Mouse (Mus musculus) liver, embryonic 12.5 days (tissue): ENCODE results near the gene Ddx20. TPM values are rescaled to one million over a fixed set of nuclear protein-coding genes. Genes with fewer than 3 reads are reported as not detected.

Experiments used
- ATAC-seq: fragments of 200-750 bp; cut with Nextera tagmentation; 2 replicates; pipeline ENCODE4 v1.8.0; 2017; ENCODE audit warnings: moderate number of reproducible peaks, mild to moderate bottlenecking, moderate library complexity
- H3K27ac ChIP-seq: fragments of 300-500 bp; sonication (generic); 2 replicates; pipeline ENCODE4 v1.5.1; 2016; ENCODE audit warnings: mild to moderate bottlenecking
- H3K27me3 ChIP-seq: fragments of 300-500 bp; sonication (generic); replicated peaks from 2 replicates; pipeline ENCODE4 v1.6.1; 2016; ENCODE audit warnings: mild to moderate bottlenecking, moderate library complexity
- H3K36me3 ChIP-seq: fragments of 300-500 bp; sonication (generic); 2 replicates; pipeline ENCODE4 v1.6.1; 2016; ENCODE audit warnings: mild to moderate bottlenecking, moderate library complexity
- H3K4me1 ChIP-seq: fragments of 300-500 bp; sonication (generic); 2 replicates; pipeline ENCODE4 v1.6.1; 2016
- H3K4me2 ChIP-seq: fragments of 300-500 bp; sonication (generic); 2 replicates; pipeline ENCODE4 v1.6.1; 2016; ENCODE audit warnings: mild to moderate bottlenecking, moderate library complexity
- H3K4me3 ChIP-seq: fragments of 300-500 bp; sonication (generic); 2 replicates; pipeline ENCODE4 v1.5.1; 2016; ENCODE audit warnings: mild to moderate bottlenecking, moderate library complexity
- H3K9ac ChIP-seq: fragments of 300-500 bp; sonication (generic); 2 replicates; pipeline ENCODE4 v1.6.1; 2016; ENCODE audit warnings: mild to moderate bottlenecking, moderate library complexity
- H3K9me3 ChIP-seq: fragments of 300-500 bp; sonication (generic); replicated peaks from 2 replicates; pipeline ENCODE4 v1.6.1; 2016; ENCODE audit warnings: mild to moderate bottlenecking, moderate library complexity
- WGBS: fragments of 180-500 bp; shearing (Covaris S2); methylation state at CpG from one replicate; pipeline ENCODE4 v1.1.7; 2016; ENCODE audit not compliant: insufficient replicate concordance; 5-methylcytosine and 5-hydroxymethylcytosine counted together
- polyA plus RNA-seq: library from polyadenylated mRNA; unstranded; fragments of >200 nt; fragmentation: Nextera tagmentation; extraction: Ambion mirVana; gene quantifications from 2 replicates; pipeline ENCODE4 v1.2.1, GENCODE M21; 2016

Ddx20 gene
- polyA plus RNA-seq, 1 experiment from 2014 or later: 34.4 TPM

- Histone ChIP-seq H3K4me1 (peaks cover 17% of the 10 kb centered on the region), H3K36me3 (no peaks in the 10 kb centered on the region), H3K9ac (no peak overlapping the region), H3K27me3 (peaks cover 6% of the 10 kb centered on the region; the same call in 1 of the 2 replicates), H3K4me3 (no peak overlapping the region), H3K27ac (no peak overlapping the region), H3K4me2 (no peak overlapping the region), H3K9me3 (no peaks in the 10 kb centered on the region)
- WGBS: 71% methylated on average over 11 of the region's 11 CpGs
- ATAC-seq: no peak
Observed at GRCm38 (mm10) chr3:105717856-105718555, 30.6 kb upstream of the Ddx20 start.

GRCm38 (mm10) chr3:105716353-105717000, 29.1 kb upstream of the Ddx20 start:
- H3K4me2 ChIP-seq: no peak overlapping the region
- H3K9me3 ChIP-seq: no peaks in the 10 kb centered on the region
- H3K9ac ChIP-seq: no peak overlapping the region
- WGBS: 65% methylated on average over 18 of the region's 18 CpGs
- ATAC-seq: no peak
- H3K27me3 ChIP-seq: peaks cover 9% of the 10 kb centered on the region; the same call in 1 of the 2 replicates
- H3K36me3 ChIP-seq: no peaks in the 10 kb centered on the region
- peaks cover 17% of the 10 kb centered on the region for H3K4me1 ChIP-seq
- no peak overlapping the region for H3K27ac ChIP-seq
- H3K4me3 ChIP-seq: no peak overlapping the region

GRCm38 (mm10) chr3:105714820-105715167, 27.4 kb upstream of the Ddx20 start:
- no peaks in the 10 kb centered on the region for H3K36me3 ChIP-seq
- H3K4me2 ChIP-seq: no peak overlapping the region
- peaks cover 12% of the 10 kb centered on the region for H3K4me1 ChIP-seq
- no peaks in the 10 kb centered on the region for H3K9me3 ChIP-seq
- H3K9ac ChIP-seq: no peak overlapping the region
- H3K27ac ChIP-seq: no peak overlapping the region
- no peak for ATAC-seq
- no peak overlapping the region for H3K4me3 ChIP-seq
- H3K27me3 ChIP-seq: peaks cover 20% of the 10 kb centered on the region; the same call in 1 of the 2 replicates

- Histone ChIP-seq H3K4me2 (no peak overlapping the region), H3K9ac (no peak overlapping the region), H3K27me3 (peaks cover 23% of the 10 kb centered on the region), H3K4me3 (no peak overlapping the region), H3K27ac (no peak overlapping the region), H3K4me1 (peaks cover 12% of the 10 kb centered on the region), H3K9me3 (no peaks in the 10 kb centered on the region), H3K36me3 (no peaks in the 10 kb centered on the region)
- WGBS: 46% methylated on average over 8 of the region's 8 CpGs
- no peak for ATAC-seq
Observed at GRCm38 (mm10) chr3:105714091-105714819, 26.9 kb upstream of the Ddx20 start.

- Histone ChIP-seq H3K9me3 (no peaks in the 10 kb centered on the region), H3K27ac (no peak overlapping the region), H3K36me3 (no peaks in the 10 kb centered on the region), H3K9ac (no peak overlapping the region), H3K4me2 (no peak overlapping the region), H3K4me3 (no peak overlapping the region), H3K27me3 (peaks cover 36% of the 10 kb centered on the region), H3K4me1 (peaks cover 6% of the 10 kb centered on the region; the same call in 1 of the 2 replicates)
- no peak for ATAC-seq
Observed at GRCm38 (mm10) chr3:105712827-105713226, 25.5 kb upstream of the Ddx20 start.

GRCm38 (mm10) chr3:105711741-105712140, 24.4 kb upstream of the Ddx20 start:
- no peak overlapping the region for H3K4me2 ChIP-seq
- H3K27ac ChIP-seq: no peak overlapping the region
- ATAC-seq: no peak
- H3K4me3 ChIP-seq: no peak overlapping the region
- peaks cover 47% of the 10 kb centered on the region for H3K27me3 ChIP-seq
- peaks cover 6% of the 10 kb centered on the region; the same call in 1 of the 2 replicates for H3K4me1 ChIP-seq
- no peaks in the 10 kb centered on the region for H3K9me3 ChIP-seq
- no peak overlapping the region for H3K9ac ChIP-seq
- no peaks in the 10 kb centered on the region for H3K36me3 ChIP-seq
- WGBS: 43% methylated on average over 7 of the region's 7 CpGs

- H3K4me2 ChIP-seq: no peak overlapping the region
- H3K36me3 ChIP-seq: no peaks in the 10 kb centered on the region
- no peak overlapping the region for H3K9ac ChIP-seq
- H3K27ac ChIP-seq: no peak overlapping the region
- H3K4me1 ChIP-seq: peaks cover 7% of the 10 kb centered on the region
- no peak overlapping the region for H3K4me3 ChIP-seq
- ATAC-seq: no peak
- H3K27me3 ChIP-seq: peaks cover 62% of the 10 kb centered on the region
- no peaks in the 10 kb centered on the region for H3K9me3 ChIP-seq
- 65% methylated on average over 6 of the region's 6 CpGs for WGBS
Observed at GRCm38 (mm10) chr3:105710246-105710645, 22.9 kb upstream of the Ddx20 start.

GRCm38 (mm10) chr3:105707590-105707989, 20.2 kb upstream of the Ddx20 start:
- no peak for ATAC-seq
- no peak overlapping the region for H3K27ac ChIP-seq
- H3K9me3 ChIP-seq: no peaks in the 10 kb centered on the region
- H3K4me2 ChIP-seq: no peak overlapping the region
- no peaks in the 10 kb centered on the region for H3K36me3 ChIP-seq
- 57% methylated on average over 7 of the region's 7 CpGs for WGBS
- no peak overlapping the region for H3K4me3 ChIP-seq
- peaks cover 32% of the 10 kb centered on the region for H3K4me1 ChIP-seq
- H3K27me3 ChIP-seq: peaks cover 59% of the 10 kb centered on the region
- H3K9ac ChIP-seq: no peak overlapping the region

GRCm38 (mm10) chr3:105706366-105707020, 19.1 kb upstream of the Ddx20 start:
- Histone ChIP-seq H3K9me3 (no peaks in the 10 kb centered on the region), H3K27me3 (peaks cover 59% of the 10 kb centered on the region), H3K4me3 (no peak overlapping the region), H3K9ac (no peak overlapping the region), H3K27ac (no peak overlapping the region), H3K4me1 (peaks cover 43% of the 10 kb centered on the region), H3K4me2 (peak overlapping the region; percentile 96; the same call in 1 of the 2 replicates), H3K36me3 (no peaks in the 10 kb centered on the region)
- 44% methylated on average over 4 of the region's 4 CpGs for WGBS
- no peak for ATAC-seq

- H3K4me2 ChIP-seq: peak overlapping the region; percentile 96
- peak overlapping the region; percentile 71 for H3K9ac ChIP-seq
- H3K4me1 ChIP-seq: peaks cover 53% of the 10 kb centered on the region
Observed at GRCm38 (mm10) chr3:105705561-105705960, 18.2 kb upstream of the Ddx20 start.

GRCm38 (mm10) chr3:105705061-105705549, 17.7 kb upstream of the Ddx20 start:
- WGBS: under 1% methylated on average over 28 of the region's 28 CpGs
- H3K27ac ChIP-seq: no peak overlapping the region
- H3K9ac ChIP-seq: peak overlapping the region; percentile 71
- peaks cover 51% of the 10 kb centered on the region for H3K27me3 ChIP-seq
- peak overlapping the region; percentile 65 for H3K4me3 ChIP-seq
- peak; percentile 38 for ATAC-seq
- peaks cover 57% of the 10 kb centered on the region for H3K4me1 ChIP-seq
- peak overlapping the region; percentile 96 for H3K4me2 ChIP-seq
- no peaks in the 10 kb centered on the region for H3K36me3 ChIP-seq
- no peaks in the 10 kb centered on the region for H3K9me3 ChIP-seq

More at GRCm38 (mm10) chr3:105705561-105705960, 18.2 kb upstream of the Ddx20 start:
- Histone ChIP-seq H3K9me3 (no peaks in the 10 kb centered on the region), H3K27ac (no peak overlapping the region), H3K27me3 (peaks cover 56% of the 10 kb centered on the region), H3K4me3 (peak overlapping the region; percentile 65), H3K36me3 (no peaks in the 10 kb centered on the region)
- ATAC-seq: no peak
- 30% methylated on average over 3 of the region's 3 CpGs for WGBS
